Mouse (Mus musculus): ENCODE measurements at regions not wholly inside any gene's neighbourhood (a gene's known extent, or its start where the extent isn't known, plus 50 kb on each side); places are given as distances from the start of the nearest gene placed in this dataset.
A peak's percentile ranks its signal among the peaks of the same experiment; 100 is the strongest.

GRCm38 (mm10) chr1:157011226-157011625, 71.8 kb upstream of the Ralgps2 start:
- no peak overlapping the region for H3K27ac ChIP-seq (replicated peaks in 1 of 2; ENCODE audit: control insufficient read depth in 1 of 2, insufficient read depth in 1 of 2, low read depth in 2 of 2, low read length in 2 of 2)
- 89% methylated on average over 6 of the region's 6 CpGs for WGBS
- ATAC-seq (ENCODE audit: insufficient number of reproducible peaks, insufficient read depth, low FRiP score, low read depth): no peak
- no peaks in the 10 kb centered on the region for H3K36me3 ChIP-seq (ENCODE audit: control insufficient read depth, insufficient read depth, low read length)
- no peak overlapping the region for H3K4me3 ChIP-seq (ENCODE audit: control insufficient read depth in 1 of 2, insufficient read depth in 1 of 2, low read depth in 1 of 2, low read length in 2 of 2)
- H3K27me3 ChIP-seq (ENCODE audit: control insufficient read depth, insufficient read depth, low read length): no peaks in the 10 kb centered on the region
- H3K9me3 ChIP-seq (ENCODE audit: control insufficient read depth, low read length): no peaks in the 10 kb centered on the region
- H3K4me1 ChIP-seq (ENCODE audit: control insufficient read depth in 2 of 2, insufficient read depth in 2 of 2, low read length in 2 of 2): peaks cover 22 to 31% of the 10 kb centered on the region in 2 experiments
- H3K9ac ChIP-seq (ENCODE audit: low read length): no peak overlapping the region
- no peak overlapping the region for H3K4me2 ChIP-seq (ENCODE audit: low read length)

- H3K4me3 ChIP-seq (ENCODE audit: control insufficient read depth in 1 of 2, insufficient read depth in 1 of 2, low read depth in 1 of 2, low read length in 2 of 2): no peak overlapping the region
- peaks cover 19 to 31% of the 10 kb centered on the region in 2 experiments for H3K4me1 ChIP-seq (ENCODE audit: control insufficient read depth in 2 of 2, insufficient read depth in 2 of 2, low read length in 2 of 2)
- WGBS: 66% methylated on average over 9 of the region's 9 CpGs
- H3K36me3 ChIP-seq (ENCODE audit: control insufficient read depth, insufficient read depth, low read length): no peaks in the 10 kb centered on the region
- no peak overlapping the region for H3K4me2 ChIP-seq (ENCODE audit: low read length)
- no peaks in the 10 kb centered on the region for H3K9me3 ChIP-seq (ENCODE audit: control insufficient read depth, low read length)
- no peak for ATAC-seq (ENCODE audit: insufficient number of reproducible peaks, insufficient read depth, low FRiP score, low read depth)
- H3K27me3 ChIP-seq (ENCODE audit: control insufficient read depth, insufficient read depth, low read length): no peaks in the 10 kb centered on the region
- H3K9ac ChIP-seq (ENCODE audit: low read length): no peak overlapping the region
- 0 out of 4 replicates have a peak overlapping the region, but pooled peaks of 1 of the 2 experiments have one; percentile 80 for H3K27ac ChIP-seq (replicated peaks in 1 of 2; ENCODE audit: control insufficient read depth in 1 of 2, insufficient read depth in 1 of 2, low read depth in 2 of 2, low read length in 2 of 2)
These were observed 70.0 kb upstream of the Ralgps2 start for GRCm38 (mm10) chr1:157009427-157009826.

- peaks cover 10 to 23% of the 10 kb centered on the region in 2 experiments for H3K4me1 ChIP-seq (ENCODE audit: control insufficient read depth in 2 of 2, insufficient read depth in 2 of 2, low read length in 2 of 2)
- H3K9ac ChIP-seq (ENCODE audit: low read length): no peak overlapping the region
- peak overlapping the region; percentile 37 for H3K4me2 ChIP-seq (ENCODE audit: low read length)
- no peaks in the 10 kb centered on the region for H3K36me3 ChIP-seq (ENCODE audit: control insufficient read depth, insufficient read depth, low read length)
- H3K27me3 ChIP-seq (ENCODE audit: control insufficient read depth, insufficient read depth, low read length): no peaks in the 10 kb centered on the region
- peak overlapping the region; percentile 80 to 81 for H3K27ac ChIP-seq (replicated peaks in 1 of 2; ENCODE audit: control insufficient read depth in 1 of 2, insufficient read depth in 1 of 2, low read depth in 2 of 2, low read length in 2 of 2)
- H3K4me3 ChIP-seq (ENCODE audit: control insufficient read depth in 1 of 2, insufficient read depth in 1 of 2, low read depth in 1 of 2, low read length in 2 of 2): no peak overlapping the region
- WGBS: 27% methylated on average over 4 of the region's 4 CpGs
- H3K9me3 ChIP-seq (ENCODE audit: control insufficient read depth, low read length): no peaks in the 10 kb centered on the region
- peak; percentile 84 for ATAC-seq (ENCODE audit: insufficient number of reproducible peaks, insufficient read depth, low FRiP score, low read depth)
These were observed 68.7 kb upstream of the Ralgps2 start for GRCm38 (mm10) chr1:157007891-157008730.

- no peak overlapping the region for H3K4me2 ChIP-seq (ENCODE audit: low read length)
- H3K27ac ChIP-seq (replicated peaks in 1 of 2; ENCODE audit: control insufficient read depth in 1 of 2, insufficient read depth in 1 of 2, low read depth in 2 of 2, low read length in 2 of 2): no peak overlapping the region
- no peak for ATAC-seq (ENCODE audit: insufficient number of reproducible peaks, insufficient read depth, low FRiP score, low read depth)
- H3K9ac ChIP-seq (ENCODE audit: low read length): no peak overlapping the region
- no peak overlapping the region for H3K4me3 ChIP-seq (ENCODE audit: control insufficient read depth in 1 of 2, insufficient read depth in 1 of 2, low read depth in 1 of 2, low read length in 2 of 2)
- no peaks in the 10 kb centered on the region for H3K9me3 ChIP-seq (ENCODE audit: control insufficient read depth, low read length)
- 87% methylated on average over 16 of the region's 16 CpGs for WGBS
- H3K4me1 ChIP-seq (ENCODE audit: control insufficient read depth in 2 of 2, insufficient read depth in 2 of 2, low read length in 2 of 2): peaks cover 10 to 25% of the 10 kb centered on the region in 2 experiments
- H3K36me3 ChIP-seq (ENCODE audit: control insufficient read depth, insufficient read depth, low read length): no peaks in the 10 kb centered on the region
- no peaks in the 10 kb centered on the region for H3K27me3 ChIP-seq (ENCODE audit: control insufficient read depth, insufficient read depth, low read length)
These were observed 65.1 kb upstream of the Ralgps2 start for GRCm38 (mm10) chr1:157004312-157005074.

GRCm38 (mm10) chr1:157003034-157003433, 63.6 kb upstream of the Ralgps2 start:
- Histone ChIP-seq H3K4me3 (ENCODE audit: control insufficient read depth in 1 of 2, insufficient read depth in 1 of 2, low read depth in 1 of 2, low read length in 2 of 2) (no peak overlapping the region), H3K4me2 (ENCODE audit: low read length) (no peak overlapping the region), H3K27me3 (ENCODE audit: control insufficient read depth, insufficient read depth, low read length) (no peaks in the 10 kb centered on the region), H3K27ac (replicated peaks in 1 of 2; ENCODE audit: control insufficient read depth in 1 of 2, insufficient read depth in 1 of 2, low read depth in 2 of 2, low read length in 2 of 2) (no peak overlapping the region), H3K36me3 (ENCODE audit: control insufficient read depth, insufficient read depth, low read length) (no peaks in the 10 kb centered on the region), H3K9me3 (ENCODE audit: control insufficient read depth, low read length) (no peaks in the 10 kb centered on the region), H3K4me1 (ENCODE audit: control insufficient read depth in 2 of 2, insufficient read depth in 2 of 2, low read length in 2 of 2) (peaks cover 2 to 11% of the 10 kb centered on the region in 2 experiments; a peak in 3 of 4 replicates), H3K9ac (ENCODE audit: low read length) (no peak overlapping the region)
- no peak for ATAC-seq (ENCODE audit: insufficient number of reproducible peaks, insufficient read depth, low FRiP score, low read depth)
- WGBS: 82% methylated on average over 7 of the region's 7 CpGs

- ATAC-seq (ENCODE audit: insufficient number of reproducible peaks, insufficient read depth, low FRiP score, low read depth): no peak
- Histone ChIP-seq H3K36me3 (ENCODE audit: control insufficient read depth, insufficient read depth, low read length) (no peaks in the 10 kb centered on the region), H3K4me1 (ENCODE audit: control insufficient read depth in 2 of 2, insufficient read depth in 2 of 2, low read length in 2 of 2) (peaks cover 0 to 3% of the 10 kb centered on the region in 2 experiments; a peak in 1 of 4 replicates), H3K9me3 (ENCODE audit: control insufficient read depth, low read length) (no peaks in the 10 kb centered on the region), H3K27me3 (ENCODE audit: control insufficient read depth, insufficient read depth, low read length) (no peaks in the 10 kb centered on the region), H3K9ac (ENCODE audit: low read length) (no peak overlapping the region), H3K4me3 (ENCODE audit: control insufficient read depth in 1 of 2, insufficient read depth in 1 of 2, low read depth in 1 of 2, low read length in 2 of 2) (no peak overlapping the region), H3K4me2 (ENCODE audit: low read length) (no peak overlapping the region), H3K27ac (replicated peaks in 1 of 2; ENCODE audit: control insufficient read depth in 1 of 2, insufficient read depth in 1 of 2, low read depth in 2 of 2, low read length in 2 of 2) (no peak overlapping the region)
- WGBS: 79% methylated on average over 2 of the region's 2 CpGs
These were observed 62.8 kb upstream of the Ralgps2 start for GRCm38 (mm10) chr1:157002258-157002657.

GRCm38 (mm10) chr1:157001008-157001660, 61.7 kb upstream of the Ralgps2 start:
- Histone ChIP-seq H3K36me3 (ENCODE audit: control insufficient read depth, insufficient read depth, low read length) (no peaks in the 10 kb centered on the region), H3K4me2 (ENCODE audit: low read length) (no peak overlapping the region), H3K4me1 (ENCODE audit: control insufficient read depth in 2 of 2, insufficient read depth in 2 of 2, low read length in 2 of 2) (peaks cover 0 to 3% of the 10 kb centered on the region in 2 experiments; a peak in 1 of 4 replicates), H3K4me3 (ENCODE audit: control insufficient read depth in 1 of 2, insufficient read depth in 1 of 2, low read depth in 1 of 2, low read length in 2 of 2) (no peak overlapping the region), H3K27me3 (ENCODE audit: control insufficient read depth, insufficient read depth, low read length) (no peaks in the 10 kb centered on the region), H3K9me3 (ENCODE audit: control insufficient read depth, low read length) (no peaks in the 10 kb centered on the region), H3K27ac (replicated peaks in 1 of 2; ENCODE audit: control insufficient read depth in 1 of 2, insufficient read depth in 1 of 2, low read depth in 2 of 2, low read length in 2 of 2) (no peak overlapping the region), H3K9ac (ENCODE audit: low read length) (no peak overlapping the region)
- 69% methylated on average over 6 of the region's 6 CpGs for WGBS
- ATAC-seq (ENCODE audit: insufficient number of reproducible peaks, insufficient read depth, low FRiP score, low read depth): no peak
